Mouse (Mus musculus) E14TG2a.4 (cell line): ENCODE measurements around the gene Hat1.

Experiments used
- CTCF ChIP-seq: conservative IDR thresholded peaks from 2 replicates; pipeline ENCODE4 v1.5.1; 2014; ENCODE audit warnings: low read length
- NANOG ChIP-seq: IDR thresholded peaks from 2 replicates; pipeline ENCODE4 v1.6.1; 2014; ENCODE audit warnings: borderline replicate concordance, low read length, mixed read lengths
- POU5F1 ChIP-seq: IDR thresholded peaks from 2 replicates; pipeline ENCODE4 v1.6.1; 2014; ENCODE audit warnings: low read length, borderline replicate concordance

- TF ChIP-seq CTCF (no peak), NANOG (no peak), POU5F1 (no peak)
These were observed 28.6 kb upstream of the Hat1 start for GRCm38 (mm10) chr2:71360192-71360591.
